Mouse (Mus musculus) frontal cortex, postnatal 10 days (tissue): ENCODE results near the gene Gm14819.
"Not testable (repeated sequence)": the region's sequence is repeated elsewhere in the genome, so short reads cannot be mapped to it uniquely, and the experiment has no call there.

Experiments
- DNase-seq, 2 experiments: peaks; one replicate each; pipeline ENCODE4 v3.0.0; 2022; ENCODE audit warnings: low spot score in 2 of 2, mixed read lengths in 1 of 2

The Gm14819 gene

GRCm38 (mm10) chrX:35403883-35404282 lies at the start of gene Gm14819:
Gene Gm14819, plus strand, starts transcription at chrX:35404183.
- DNase-seq, result not testable (repeated sequence)
